Mouse (Mus musculus) liver, embryonic 14 days (tissue): ENCODE data around the gene Tcte1. TPM values are rescaled to one million over a fixed set of nuclear protein-coding genes. Genes with fewer than 3 reads are reported as not detected.

Experiments used
- polyA plus RNA-seq: library from polyadenylated mRNA; depleted of rRNA; stranded (reverse); fragments of >200 nt; gene quantifications from 2 replicates; pipeline ENCODE4 v1.2.3, GENCODE M21; 2012; rRNA removed

Tcte1 gene
- polyA plus RNA-seq = not detected in 2 replicates

GRCm38 (mm10) chr17:45523263-45523662 lies at the start of gene Tcte1:
TSS of gene Tcte1 (plus strand) at chr17:45523434.

GRCm38 (mm10) chr17:45474669-45475465 lies 48.4 kb upstream of the Tcte1 start, which contains the start of gene Spats1:
TSS of gene Spats1 (minus strand) at chr17:45475415.

GRCm38 (mm10) chr17:45506700-45507189 lies 16.5 kb upstream of the Tcte1 start, which contains the start of gene Aars2:
TSS of gene Aars2 (plus strand) at chr17:45506841.

GRCm38 (mm10) chr17:45549617-45550181 lies 26.5 kb downstream of the Tcte1 start, which contains the start of gene Tmem151b:
TSS of gene Tmem151b (minus strand) at chr17:45549677.

GRCm38 (mm10) chr17:45555452-45556106 lies 32.3 kb downstream of the Tcte1 start, which contains the start of gene Nfkbie:
TSS of gene Nfkbie (plus strand) at chr17:45555703.

GRCm38 (mm10) chr17:45563655-45564530 lies 40.7 kb downstream of the Tcte1 start, which contains the start of gene Slc35b2:
TSS of gene Slc35b2 (plus strand) at chr17:45563874.

GRCm38 (mm10) chr17:45573087-45573779 lies 50.0 kb downstream of the Tcte1 start, which contains the start of gene Hsp90ab1:
TSS of gene Hsp90ab1 (minus strand) at chr17:45573271.

Other genes with a start within 250 kb of the Tcte1 start
- 14.5 and 16.1 TPM in 2 replicates for gene Cdc5l, start 89.7 kb upstream of the Tcte1 start, polyA plus RNA-seq
- gene Spats1, start 48.0 kb upstream of the Tcte1 start, polyA plus RNA-seq = 0.02 and 0.06 TPM in 2 replicates
- gene Aars2, start 16.6 kb upstream of the Tcte1 start, polyA plus RNA-seq = 4.2 and 4.3 TPM in 2 replicates
- gene Tmem151b, start 26.2 kb downstream of the Tcte1 start, polyA plus RNA-seq = 0.10 TPM in 2 replicates
- 0.67 and 0.81 TPM in 2 replicates for gene Nfkbie, start 32.3 kb downstream of the Tcte1 start, polyA plus RNA-seq
- 19.7 and 27.7 TPM in 2 replicates for gene Slc35b2, start 40.4 kb downstream of the Tcte1 start, polyA plus RNA-seq
- gene Hsp90ab1, start 49.8 kb downstream of the Tcte1 start, polyA plus RNA-seq = 428 and 431 TPM in 2 replicates
- gene Slc29a1, start 76.2 kb downstream of the Tcte1 start, polyA plus RNA-seq = 130 and 157 TPM in 2 replicates
- gene Mymx, start 78.7 kb downstream of the Tcte1 start, polyA plus RNA-seq = 1.3 TPM in 1 of 2 replicates, not detected in the other
- gene Capn11, start 135.9 kb downstream of the Tcte1 start, polyA plus RNA-seq = 0.06 and 0.18 TPM in 2 replicates
- gene Mrpl14, start 162.9 kb downstream of the Tcte1 start, polyA plus RNA-seq = 55.4 and 60.1 TPM in 2 replicates
- 8.9 and 10.3 TPM in 2 replicates for gene Tmem63b, start 163.5 kb downstream of the Tcte1 start, polyA plus RNA-seq
- gene 1600014C23Rik, start 210.4 kb downstream of the Tcte1 start, polyA plus RNA-seq = not detected in 2 replicates